Mouse (Mus musculus): ENCODE measurements at regions not wholly inside any gene's neighbourhood (a gene's known extent, or its start where the extent isn't known, plus 50 kb on each side); places are given as distances from the start of the nearest gene placed in this dataset.

GRCm38 (mm10) chr17:47140969-47141842 is 130.8 kb upstream of the Ubr2 start:
- no peak for DNase-seq (ENCODE audit: low read depth)

GRCm38 (mm10) chr17:47140241-47140968 is 130.0 kb upstream of the Ubr2 start:
- no peak for DNase-seq (ENCODE audit: low read depth)

GRCm38 (mm10) chr17:47139730-47140231 is 129.4 kb upstream of the Ubr2 start:
- peak; percentile 74 for DNase-seq (ENCODE audit: low read depth)

GRCm38 (mm10) chr17:47139171-47139617 is 128.8 kb upstream of the Ubr2 start:
- DNase-seq (ENCODE audit: low read depth) = no peak

- no peak for DNase-seq (ENCODE audit: low read depth)
Measured at GRCm38 (mm10) chr17:47138174-47138573, 127.8 kb upstream of the Ubr2 start.

- DNase-seq (ENCODE audit: low read depth) = no peak
Measured at GRCm38 (mm10) chr17:47135391-47135790, 125.0 kb upstream of the Ubr2 start.

GRCm38 (mm10) chr17:47133785-47134184 is 123.4 kb upstream of the Ubr2 start:
- DNase-seq (ENCODE audit: low read depth) = no peak

GRCm38 (mm10) chr17:47127571-47127970 is 117.2 kb upstream of the Ubr2 start:
- no peak for DNase-seq (ENCODE audit: low read depth)

- DNase-seq (ENCODE audit: low read depth) = no peak
Measured at GRCm38 (mm10) chr17:47123576-47123975, 113.2 kb upstream of the Ubr2 start.

GRCm38 (mm10) chr17:47122221-47122620 is 111.9 kb upstream of the Ubr2 start:
- DNase-seq (ENCODE audit: low read depth) = no peak

- no peak for DNase-seq (ENCODE audit: low read depth)
Measured at GRCm38 (mm10) chr17:47118010-47118409, 107.7 kb upstream of the Ubr2 start.

GRCm38 (mm10) chr17:47115754-47116153 is 105.4 kb upstream of the Ubr2 start:
- DNase-seq (ENCODE audit: low read depth) = no peak

- DNase-seq (ENCODE audit: low read depth) = no peak
Measured at GRCm38 (mm10) chr17:47115141-47115540, 104.8 kb upstream of the Ubr2 start.

GRCm38 (mm10) chr17:47114736-47115135 is 104.4 kb upstream of the Ubr2 start:
- no peak for DNase-seq (ENCODE audit: low read depth)

- peak; percentile 58 for DNase-seq (ENCODE audit: low read depth)
Measured at GRCm38 (mm10) chr17:47112556-47113225, 102.3 kb upstream of the Ubr2 start.

GRCm38 (mm10) chr17:47110836-47111235 is 100.5 kb upstream of the Ubr2 start:
- DNase-seq (ENCODE audit: low read depth) = no peak

GRCm38 (mm10) chr17:47104328-47104727 is 94.0 kb upstream of the Ubr2 start:
- DNase-seq (ENCODE audit: low read depth) = no peak

- no peak for DNase-seq (ENCODE audit: low read depth)
Measured at GRCm38 (mm10) chr17:47095191-47095590, 84.8 kb upstream of the Ubr2 start.

- no peak for DNase-seq (ENCODE audit: low read depth)
Measured at GRCm38 (mm10) chr17:47092076-47092475, 81.7 kb upstream of the Ubr2 start.

GRCm38 (mm10) chr17:47089769-47090168 is 79.4 kb upstream of the Ubr2 start:
- DNase-seq (ENCODE audit: low read depth) = no peak

- no peak for DNase-seq (ENCODE audit: low read depth)
Measured at GRCm38 (mm10) chr17:47069206-47069605, 58.9 kb upstream of the Ubr2 start.

GRCm38 (mm10) chr17:47065307-47065901 is 55.0 kb upstream of the Ubr2 start:
- DNase-seq (ENCODE audit: low read depth) = peak; percentile 65
